Mouse (Mus musculus) lung, embryonic 14.5 days (tissue): ENCODE data around the gene Rpl18a. TPM values are rescaled to one million over a fixed set of nuclear protein-coding genes. Genes with fewer than 3 reads are reported as not detected.

Experiments used
- ATAC-seq: fragments of 200-750 bp; cut with Nextera tagmentation; 2 replicates; pipeline ENCODE4 v1.8.0; 2017; ENCODE audit warnings: mild to moderate bottlenecking, moderate TSS enrichment, moderate library complexity; ENCODE audit not compliant: insufficient read depth
- DNase-seq: peaks from one replicate; pipeline ENCODE4 v3.0.0-alpha.2; 2015
- H3K27ac ChIP-seq: fragments of 300-500 bp; sonication (generic); 2 replicates; pipeline ENCODE4 v1.5.1; 2014; ENCODE audit warnings: low read depth, mild to moderate bottlenecking, moderate library complexity
- H3K27me3 ChIP-seq: fragments of 300-500 bp; sonication (generic); 2 replicates; pipeline ENCODE4 v1.6.1; 2014; ENCODE audit warnings: low read length, control low read depth; ENCODE audit not compliant: insufficient read depth
- H3K36me3 ChIP-seq: fragments of 300-500 bp; sonication (generic); 2 replicates; pipeline ENCODE4 v1.6.1; 2014; ENCODE audit warnings: control low read depth; ENCODE audit not compliant: insufficient read depth
- H3K4me1 ChIP-seq: fragments of 300-500 bp; sonication (generic); 2 replicates; pipeline ENCODE4 v1.6.1; 2014; ENCODE audit warnings: antibody characterized with exemption, control low read depth; ENCODE audit not compliant: insufficient read depth
- H3K4me2 ChIP-seq: fragments of 300-500 bp; sonication (generic); 2 replicates; pipeline ENCODE4 v1.6.1; 2014; ENCODE audit warnings: mild to moderate bottlenecking
- H3K4me3 ChIP-seq: fragments of 300-500 bp; sonication (generic); 2 replicates; pipeline ENCODE4 v1.5.1; 2014; ENCODE audit warnings: low read depth, low read length
- H3K9ac ChIP-seq: fragments of 300-500 bp; sonication (generic); 2 replicates; pipeline ENCODE4 v1.6.1; 2014
- H3K9me3 ChIP-seq: fragments of 300-500 bp; sonication (generic); 2 replicates; pipeline ENCODE4 v1.6.1; 2016; ENCODE audit warnings: low read depth, low read length, control low read depth
- CTCF ChIP-seq: IDR thresholded peaks from 2 replicates; pipeline ENCODE4 v1.5.1; 2016; ENCODE audit warnings: antibody characterized with exemption, low read depth
- WGBS: fragments of 180-500 bp; shearing (Covaris S2); extraction: QIAGEN DNeasy Blood & Tissue Kit; methylation state at CpG from one replicate; pipeline ENCODE4 v1.1.7; 2014; 5-methylcytosine and 5-hydroxymethylcytosine counted together
- polyA plus RNA-seq: library from polyadenylated mRNA; unstranded; fragments of >200 nt; fragmentation: Nextera tagmentation; extraction: Ambion mirVana; gene quantifications from 2 replicates; pipeline ENCODE4 v1.2.1, GENCODE M21; 2014

Rpl18a gene
- polyA plus RNA-seq, 1 experiment from 2014 or later: 5,483 TPM

DNA sequence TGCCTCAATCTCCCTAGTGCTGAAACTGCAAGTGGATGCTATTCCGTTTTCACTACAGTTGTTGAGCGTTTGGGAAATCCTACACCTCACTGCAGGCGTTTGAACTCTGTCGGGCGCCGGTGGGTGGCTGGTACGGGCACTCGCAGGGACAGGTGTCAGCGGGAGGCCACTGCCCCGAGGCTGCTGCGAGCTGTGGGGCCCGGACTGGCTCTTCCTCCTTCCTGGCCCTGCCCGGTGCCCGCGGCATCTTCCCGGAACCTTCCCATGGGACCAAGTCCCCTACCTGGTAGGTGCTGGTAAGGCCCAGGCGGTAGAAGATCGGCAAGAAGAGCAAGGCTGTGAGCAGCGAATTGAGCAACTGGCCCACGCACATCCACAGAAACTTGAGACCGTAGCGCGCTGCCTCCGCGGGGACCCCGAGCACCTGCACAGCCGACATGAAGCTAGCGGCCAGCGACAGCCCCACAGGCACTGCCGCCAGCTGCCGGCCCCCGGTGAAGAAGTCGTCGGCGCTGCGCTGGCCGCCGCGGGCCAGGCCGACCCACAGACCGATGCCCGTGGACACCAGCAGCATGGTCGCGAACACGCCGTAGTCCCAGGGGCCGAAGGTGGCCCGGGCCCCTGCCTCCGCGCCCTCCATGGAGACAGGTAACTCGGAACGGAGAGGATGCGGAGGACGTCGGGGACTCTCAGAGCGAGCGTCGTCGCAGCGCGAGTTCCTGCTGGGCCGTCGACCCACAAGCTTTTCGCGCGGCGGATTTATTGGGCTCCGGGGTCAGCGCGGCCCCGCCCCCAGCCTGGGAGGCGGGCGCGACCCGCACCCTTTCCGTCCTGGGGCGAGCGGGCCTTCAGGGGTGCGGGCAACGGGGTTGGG lies 5.0 kb downstream of the Rpl18a start, which contains the start of gene Slc5a5:
TSS of gene Slc5a5 (minus strand) at position 736 of the 874 bp plus-strand sequence.
- ATAC-seq (no peak), DNase-seq (peak; percentile 38)

DNA sequence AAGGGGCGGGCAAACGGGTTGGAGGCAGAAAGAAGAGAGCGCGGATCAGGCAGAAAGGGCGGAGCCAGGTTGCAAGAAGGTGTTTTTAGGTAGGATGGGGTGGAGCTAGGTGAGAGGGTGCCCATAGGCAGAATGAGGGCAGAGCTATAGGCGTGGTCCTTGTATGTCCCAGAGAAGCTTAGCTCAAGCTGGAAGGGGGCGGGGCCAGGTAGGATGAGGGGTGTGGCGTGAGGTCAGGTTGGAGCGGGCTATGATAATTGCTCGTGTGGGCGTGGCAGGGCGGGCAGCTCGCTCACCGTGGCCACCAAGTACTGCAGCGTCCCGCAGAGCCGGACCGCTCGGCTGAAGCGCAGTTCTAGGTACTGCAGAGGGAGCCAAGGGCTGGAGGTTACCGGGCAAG lies 5.9 kb downstream of the Rpl18a start:
- Histone ChIP-seq H3K9me3 (no peaks in the 10 kb centered on the region), H3K4me3 (no peak overlapping the region), H3K9ac (no peak overlapping the region), H3K4me2 (peak overlapping the region; percentile 49), H3K27me3 (peaks cover 32% of the 10 kb centered on the region), H3K27ac (no peak overlapping the region), H3K4me1 (no peaks in the 10 kb centered on the region), H3K36me3 (peaks cover 30% of the 10 kb centered on the region)
- ATAC-seq: 0 out of 2 replicates have a peak, but pooled peaks have one; percentile 9
- TF ChIP-seq CTCF: no peak
- DNase-seq: peak; percentile 54
- WGBS: 8% methylated on average over 21 of the region's 21 CpGs

More for the DNA sequence above, 5.0 kb downstream of the Rpl18a start, which contains the start of gene Slc5a5:
- Histone ChIP-seq H3K9ac (peak within 1 kb of the TSS; percentile 15; the same call in 1 of the 2 replicates), H3K27ac (no peak within 1 kb of the TSS), H3K9me3 (no peaks in the 10 kb centered on the region), H3K4me2 (peak within 1 kb of the TSS; percentile 49), H3K4me3 (peak within 1 kb of the TSS; percentile 25), H3K27me3 (peaks cover 32% of the 10 kb centered on the region), H3K4me1 (no peaks in the 10 kb centered on the region), H3K36me3 (peaks cover 32% of the 10 kb centered on the region)
- WGBS: 3% methylated on average over 80 of the region's 80 CpGs
- no peak for TF ChIP-seq CTCF

DNA sequence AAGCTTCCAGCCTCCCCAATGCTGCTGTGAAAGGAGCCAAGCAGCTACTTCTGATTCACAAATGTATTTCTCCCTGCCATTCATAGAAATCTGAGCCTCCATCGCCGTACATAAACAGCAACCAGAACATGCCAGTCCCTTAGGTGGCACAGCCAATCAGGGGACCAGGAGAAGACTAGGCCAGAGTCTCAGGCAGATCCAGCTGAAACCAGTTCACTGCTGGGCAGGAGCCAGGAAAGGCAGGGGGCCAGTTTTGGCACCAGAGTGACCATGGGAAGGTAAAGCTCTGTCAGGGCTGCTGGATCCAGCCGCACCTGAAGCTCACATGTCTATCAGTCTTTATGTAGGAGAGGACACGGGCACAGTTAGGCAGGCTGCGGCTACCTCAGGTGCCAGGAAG lies 6.6 kb downstream of the Rpl18a start:
- no peaks in the 10 kb centered on the region for H3K4me1 ChIP-seq
- no peak overlapping the region for H3K27ac ChIP-seq
- no peak overlapping the region for H3K4me3 ChIP-seq
- ATAC-seq (no peak), DNase-seq (no peak)
- peaks cover 23% of the 10 kb centered on the region for H3K36me3 ChIP-seq
- WGBS: 90% methylated on average over 5 of the region's 5 CpGs
- no peak overlapping the region for H3K9ac ChIP-seq
- no peak overlapping the region for H3K4me2 ChIP-seq
- no peak for TF ChIP-seq CTCF
- no peaks in the 10 kb centered on the region for H3K9me3 ChIP-seq
- peaks cover 32% of the 10 kb centered on the region for H3K27me3 ChIP-seq

DNA sequence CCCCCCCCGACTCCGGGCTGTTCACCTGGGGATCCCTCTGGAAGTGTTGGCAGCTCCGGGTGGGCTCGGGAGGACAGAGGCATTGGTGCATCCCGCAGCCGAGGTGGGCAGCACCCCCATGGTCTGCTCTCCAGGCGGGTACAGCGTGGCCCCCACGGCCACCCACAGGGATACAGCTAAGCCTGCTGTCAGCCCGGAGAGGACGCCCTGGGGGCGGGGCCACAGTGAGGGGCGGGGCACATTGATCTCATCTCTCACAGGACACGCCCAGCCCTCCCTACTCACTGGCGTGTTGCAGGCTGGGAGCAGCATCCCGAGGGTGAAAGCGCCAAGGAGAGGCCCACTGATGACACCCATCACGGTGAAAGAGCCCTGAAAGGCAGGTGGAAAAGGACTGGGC lies 9.5 kb downstream of the Rpl18a start:
- TF ChIP-seq CTCF: no peak

DNA sequence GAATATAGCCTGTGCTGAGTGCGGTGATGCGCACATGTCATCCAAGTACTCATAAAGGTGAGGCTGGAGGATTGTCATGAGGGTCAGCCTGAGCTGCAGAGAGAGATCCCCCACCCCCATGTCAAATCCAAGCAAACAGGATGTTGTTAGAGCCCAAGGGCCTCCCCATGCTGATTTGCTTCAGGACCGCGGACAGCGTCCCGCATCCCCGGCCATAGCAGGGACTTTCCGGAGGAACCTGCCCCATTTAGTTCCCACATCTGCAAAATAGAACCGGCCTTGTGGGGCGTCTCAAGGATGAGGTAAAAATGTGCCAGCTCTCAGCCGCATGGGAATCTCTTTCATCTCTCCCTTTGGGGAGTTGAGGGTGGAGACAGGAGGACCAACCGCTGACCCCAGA lies 11.6 kb downstream of the Rpl18a start:
- H3K9ac ChIP-seq: no peak overlapping the region
- peaks cover under 1% of the 10 kb centered on the region for H3K27me3 ChIP-seq
- 15% methylated on average over 12 of the region's 12 CpGs for WGBS
- H3K4me3 ChIP-seq: no peak overlapping the region
- H3K9me3 ChIP-seq: no peaks in the 10 kb centered on the region
- DNase-seq: peak; percentile 82
- TF ChIP-seq CTCF: no peak
- no peak for ATAC-seq
- H3K4me1 ChIP-seq: no peaks in the 10 kb centered on the region
- H3K36me3 ChIP-seq: no peaks in the 10 kb centered on the region
- no peak overlapping the region for H3K27ac ChIP-seq
- H3K4me2 ChIP-seq: no peak overlapping the region

More for the DNA sequence above, 9.5 kb downstream of the Rpl18a start:
- ATAC-seq: no peak
- Histone ChIP-seq H3K27ac (no peak overlapping the region), H3K4me2 (no peak overlapping the region), H3K9me3 (no peaks in the 10 kb centered on the region), H3K4me1 (no peaks in the 10 kb centered on the region), H3K36me3 (no peaks in the 10 kb centered on the region; the same call in 1 of the 2 replicates), H3K4me3 (no peak overlapping the region), H3K9ac (no peak overlapping the region), H3K27me3 (peaks cover 21% of the 10 kb centered on the region)
- DNase-seq: peak; percentile 38
- 5% methylated on average over 18 of the region's 18 CpGs for WGBS

GRCm38 (mm10) chr8:70884683-70885082 lies 12.5 kb downstream of the Rpl18a start:
- 70% methylated on average over 10 of the region's 10 CpGs for WGBS

GRCm38 (mm10) chr8:70884186-70884585 lies 13.0 kb downstream of the Rpl18a start:
- H3K4me2 ChIP-seq: no peak overlapping the region
- no peaks in the 10 kb centered on the region for H3K27me3 ChIP-seq
- H3K9ac ChIP-seq: no peak overlapping the region
- 86% methylated on average over 4 of the region's 4 CpGs for WGBS
- no peaks in the 10 kb centered on the region for H3K4me1 ChIP-seq
- no peak for DNase-seq
- no peak overlapping the region for H3K27ac ChIP-seq
- no peak overlapping the region for H3K4me3 ChIP-seq
- TF ChIP-seq CTCF: no peak
- ATAC-seq: no peak
- H3K36me3 ChIP-seq: no peaks in the 10 kb centered on the region
- H3K9me3 ChIP-seq: no peaks in the 10 kb centered on the region

More at GRCm38 (mm10) chr8:70884683-70885082, 12.5 kb downstream of the Rpl18a start:
- Histone ChIP-seq H3K36me3 (no peaks in the 10 kb centered on the region), H3K27me3 (no peaks in the 10 kb centered on the region), H3K9me3 (no peaks in the 10 kb centered on the region), H3K4me3 (no peak overlapping the region), H3K9ac (no peak overlapping the region), H3K4me1 (no peaks in the 10 kb centered on the region), H3K27ac (no peak overlapping the region), H3K4me2 (no peak overlapping the region)
- TF ChIP-seq CTCF: no peak
- ATAC-seq (no peak), DNase-seq (no peak)
